Mouse (Mus musculus) kidney, embryonic 15.5 days (tissue): ENCODE results near the gene Arg2. TPM values are rescaled to one million over a fixed set of nuclear protein-coding genes. Genes with fewer than 3 reads are reported as not detected.
"Not testable (repeated sequence)": the region's sequence is repeated elsewhere in the genome, so short reads cannot be mapped to it uniquely, and the experiment has no call there.

ENCODE experiments used
- ATAC-seq: fragments of 200-750 bp; cut with Nextera tagmentation; replicated peaks from 2 replicates; pipeline ENCODE4 v1.8.0; 2017; ENCODE audit warnings: moderate TSS enrichment; ENCODE audit not compliant: low FRiP score
- H3K27ac ChIP-seq: fragments of 300-500 bp; sonication (generic); 2 replicates; pipeline ENCODE4 v1.5.1; 2015; ENCODE audit warnings: mild to moderate bottlenecking, inconsistent platforms
- H3K27me3 ChIP-seq: fragments of 300-500 bp; sonication (generic); 2 replicates; pipeline ENCODE4 v1.6.1; 2015; ENCODE audit warnings: inconsistent platforms
- H3K36me3 ChIP-seq: fragments of 300-500 bp; sonication (generic); 2 replicates; pipeline ENCODE4 v1.6.1; 2015; ENCODE audit warnings: inconsistent platforms
- H3K4me1 ChIP-seq: fragments of 300-500 bp; sonication (generic); 2 replicates; pipeline ENCODE4 v1.6.1; 2015; ENCODE audit warnings: inconsistent platforms
- H3K4me2 ChIP-seq: fragments of 300-500 bp; sonication (generic); 2 replicates; pipeline ENCODE4 v1.6.1; 2015; ENCODE audit warnings: moderate library complexity, mild to moderate bottlenecking, inconsistent platforms
- H3K4me3 ChIP-seq: fragments of 300-500 bp; sonication (generic); replicated peaks from 2 replicates; pipeline ENCODE4 v1.5.1; 2015; ENCODE audit warnings: mild to moderate bottlenecking, inconsistent platforms
- H3K9ac ChIP-seq: fragments of 300-500 bp; sonication (generic); 2 replicates; pipeline ENCODE4 v1.6.1; 2015; ENCODE audit warnings: mild to moderate bottlenecking, inconsistent platforms
- H3K9me3 ChIP-seq: fragments of 300-500 bp; sonication (generic); replicated peaks from 2 replicates; pipeline ENCODE4 v1.6.1; 2016; ENCODE audit warnings: inconsistent platforms
- WGBS: fragments of 180-500 bp; shearing (Covaris S2); methylation state at CpG from one replicate; pipeline ENCODE4 v1.1.7; 2015; ENCODE audit warnings: mixed read lengths; 5-methylcytosine and 5-hydroxymethylcytosine counted together
- polyA plus RNA-seq: library from polyadenylated mRNA; unstranded; fragments of >200 nt; fragmentation: Nextera tagmentation; extraction: Ambion mirVana; gene quantifications from 2 replicates; pipeline ENCODE4 v1.2.1, GENCODE M21; 2015

Gene Arg2
- polyA plus RNA-seq, 1 experiment from 2014 or later = 13.2 TPM

DNA sequence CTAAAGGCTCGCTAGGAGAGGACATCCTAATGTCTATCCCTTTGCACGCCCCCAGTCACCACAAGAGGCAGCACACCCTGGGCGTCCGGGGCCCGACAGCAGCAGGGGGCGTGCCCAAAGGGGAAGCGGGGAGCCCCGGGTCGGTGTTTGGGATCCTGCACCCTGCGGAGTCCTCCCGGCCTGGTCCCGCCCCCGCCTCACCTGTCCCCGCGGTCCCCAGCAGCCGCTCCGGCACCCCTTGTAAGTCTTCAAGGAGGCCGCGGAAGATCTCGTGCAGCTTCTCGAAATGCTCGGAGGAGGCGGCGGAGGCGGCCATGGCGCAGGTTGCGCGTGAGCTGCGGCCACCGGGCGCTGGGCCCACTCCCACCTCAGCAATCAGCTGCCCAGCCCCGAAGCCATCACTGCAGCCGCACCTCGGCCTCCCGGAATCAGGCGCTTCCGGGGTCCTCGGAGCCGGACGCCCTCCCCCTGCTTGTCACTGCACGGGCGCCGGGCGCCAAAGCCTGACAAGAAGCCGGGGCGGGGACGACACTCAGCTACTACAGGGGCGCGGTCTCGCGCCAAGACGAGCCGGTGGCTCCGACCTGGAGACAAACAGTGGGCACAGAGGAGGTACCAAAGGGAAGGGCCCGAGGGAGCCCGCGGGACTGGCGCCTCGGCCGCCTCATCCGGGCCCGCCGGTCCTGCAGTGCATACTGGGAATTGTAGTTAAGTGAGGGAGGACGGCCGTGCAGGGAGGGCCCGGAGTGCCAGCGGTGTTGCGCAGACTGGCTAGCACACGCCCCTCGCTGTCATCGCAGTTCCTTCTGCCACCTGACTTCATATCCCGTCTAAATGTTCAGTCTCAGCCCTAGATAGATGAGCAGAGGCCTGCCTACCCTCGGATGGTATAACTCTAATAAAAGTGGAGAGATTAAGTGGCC lies 41.7 kb downstream of the Arg2 start, which contains the start of gene Vti1b:
Gene Vti1b, minus strand, starts transcription at position 649 of the 923 bp plus-strand sequence.
- under 1% methylated on average over 71 of the region's 73 CpGs for WGBS
- H3K27me3 ChIP-seq = no peaks in the 10 kb centered on the region
- ATAC-seq = peak; percentile 98
- H3K4me2 ChIP-seq = peak within 1 kb of the TSS; percentile 76
- peak within 1 kb of the TSS; percentile 97 for H3K4me3 ChIP-seq
- H3K27ac ChIP-seq = peak within 1 kb of the TSS; percentile 97
- H3K4me1 ChIP-seq = peaks cover 10% of the 10 kb centered on the region
- no peaks in the 10 kb centered on the region for H3K9me3 ChIP-seq
- peak within 1 kb of the TSS; percentile 84 for H3K9ac ChIP-seq
- H3K36me3 ChIP-seq = peaks cover 28% of the 10 kb centered on the region

DNA sequence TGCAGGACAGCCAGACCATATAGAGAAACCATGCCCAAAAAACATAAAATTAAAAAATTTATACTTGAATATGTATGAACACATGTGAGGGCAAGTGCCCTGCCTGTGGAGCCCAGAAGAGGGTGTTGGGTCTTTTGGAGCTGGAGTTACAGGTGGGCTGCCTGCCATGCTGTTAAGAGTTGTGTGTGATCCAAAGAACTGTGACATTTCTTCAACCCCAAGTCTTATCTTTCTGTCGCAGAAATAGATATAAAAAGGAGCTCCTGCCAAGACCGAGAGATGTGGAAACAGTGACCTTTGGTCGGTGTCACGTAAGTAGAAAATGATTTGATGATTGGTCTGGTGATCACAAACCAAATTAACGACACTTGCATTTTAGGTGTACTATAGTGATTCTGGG lies 43.1 kb downstream of the Arg2 start:
- no peak overlapping the region for H3K4me3 ChIP-seq
- no peak for ATAC-seq
- WGBS = 85% methylated on average over 5 of the region's 5 CpGs

DNA sequence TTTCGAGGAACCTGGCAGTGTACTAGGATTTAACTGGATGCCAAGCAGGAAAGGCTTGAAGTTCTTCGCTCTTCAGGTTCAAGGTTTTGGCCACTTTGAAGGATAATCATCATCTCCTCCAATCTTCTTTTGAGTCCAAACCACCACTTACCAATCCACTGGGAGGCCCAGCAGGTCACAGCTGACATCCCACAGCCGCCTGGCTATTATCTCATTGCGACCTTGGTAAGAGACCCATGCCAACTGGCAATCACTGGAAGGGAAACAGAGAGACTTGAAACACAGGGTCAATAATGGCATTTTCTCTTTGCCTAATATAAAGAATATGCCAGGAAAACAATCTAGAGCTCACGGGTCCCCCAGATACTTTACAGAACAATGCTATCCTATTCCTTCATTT lies 45.4 kb downstream of the Arg2 start:
- WGBS = 92% methylated on average over 5 of the region's 5 CpGs

More for the DNA sequence above, 43.1 kb downstream of the Arg2 start:
- Histone ChIP-seq H3K9me3 (no peaks in the 10 kb centered on the region), H3K4me1 (peaks cover 10% of the 10 kb centered on the region), H3K9ac (no peak overlapping the region), H3K4me2 (no peak overlapping the region), H3K27me3 (no peaks in the 10 kb centered on the region), H3K27ac (no peak overlapping the region), H3K36me3 (peaks cover 37% of the 10 kb centered on the region)

DNA sequence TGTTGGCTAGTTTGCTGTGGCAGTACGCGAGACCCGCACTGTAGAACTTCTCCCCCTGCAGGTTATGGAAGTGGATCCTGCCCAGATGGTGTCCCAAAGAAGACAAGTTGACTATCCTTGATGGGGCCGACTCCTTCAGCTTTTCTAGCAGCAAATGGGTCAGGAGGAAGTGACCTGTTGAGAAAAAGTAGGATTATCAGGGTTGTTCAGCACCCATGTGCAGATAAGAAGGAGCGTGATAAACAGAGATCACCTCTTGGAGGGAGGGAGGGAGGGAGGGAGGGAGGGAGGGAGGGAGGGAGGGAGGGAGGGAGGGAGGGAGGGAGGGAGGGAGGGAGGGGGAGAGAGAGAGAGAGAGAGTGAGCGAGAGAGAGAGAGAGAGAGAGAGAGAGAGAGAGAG lies 54.6 kb downstream of the Arg2 start:
- H3K4me3 ChIP-seq, ATAC-seq, H3K27me3 ChIP-seq, H3K9ac ChIP-seq, H3K9me3 ChIP-seq, H3K4me1 ChIP-seq, H3K4me2 ChIP-seq, H3K27ac ChIP-seq: not testable (repeated sequence)
- 89% methylated on average over 5 of the region's 6 CpGs for WGBS
- H3K36me3 ChIP-seq = peaks cover 81% of the 10 kb centered on the region

More for the DNA sequence above, 45.4 kb downstream of the Arg2 start:
- H3K27me3 ChIP-seq = no peaks in the 10 kb centered on the region
- no peak overlapping the region for H3K27ac ChIP-seq
- peaks cover 50% of the 10 kb centered on the region for H3K36me3 ChIP-seq
- no peak overlapping the region for H3K4me2 ChIP-seq
- H3K4me1 ChIP-seq = peaks cover 10% of the 10 kb centered on the region
- H3K4me3 ChIP-seq = no peak overlapping the region
- no peaks in the 10 kb centered on the region for H3K9me3 ChIP-seq
- no peak for ATAC-seq
- H3K9ac ChIP-seq = no peak overlapping the region

DNA sequence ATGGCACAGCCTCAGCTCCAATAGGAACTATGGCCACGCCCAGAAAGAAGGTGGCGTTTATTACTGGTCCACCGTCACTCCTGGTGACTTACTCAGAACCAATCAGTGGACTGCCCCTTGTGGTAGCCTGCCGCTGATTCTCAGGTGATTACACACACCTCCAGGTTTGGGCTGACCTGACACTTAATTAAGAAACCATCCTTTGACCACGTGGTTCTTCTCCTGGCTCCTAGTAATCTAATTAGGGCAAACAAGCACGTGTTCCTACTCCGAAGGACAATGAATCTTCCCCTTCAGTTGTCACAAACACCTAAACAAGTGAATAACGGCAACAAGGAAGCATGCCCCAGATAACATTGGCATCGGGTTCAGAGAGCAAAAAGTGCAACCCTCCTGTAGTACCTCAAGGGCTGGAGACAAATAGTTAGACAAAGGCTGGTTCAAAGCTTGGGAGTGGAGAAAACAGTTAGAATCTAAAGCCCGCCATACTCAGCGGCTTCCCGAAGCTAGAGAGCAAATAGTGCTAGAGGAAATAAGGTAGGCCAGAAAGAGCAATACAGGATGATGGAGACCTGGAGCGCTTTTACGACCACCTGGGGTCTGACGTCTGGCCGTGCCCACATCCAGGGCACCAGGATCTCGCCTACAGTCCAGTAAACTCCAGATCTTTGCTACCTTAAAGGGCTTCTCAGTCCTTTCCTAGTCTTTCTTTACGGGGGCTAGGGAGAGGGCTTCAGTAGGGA lies 60.5 kb downstream of the Arg2 start:
- H3K4me3 ChIP-seq = peak overlapping the region; percentile 68
- peaks cover 16% of the 10 kb centered on the region for H3K4me1 ChIP-seq
- no peaks in the 10 kb centered on the region for H3K9me3 ChIP-seq
- peak; percentile 90 for ATAC-seq
- H3K36me3 ChIP-seq = peaks cover 24% of the 10 kb centered on the region
- peak overlapping the region; percentile 76 for H3K4me2 ChIP-seq
- 1% methylated on average over 18 of the region's 18 CpGs for WGBS
- H3K27ac ChIP-seq = peak overlapping the region; percentile 42; the same call in 1 of the 2 replicates
- no peaks in the 10 kb centered on the region for H3K27me3 ChIP-seq
- peak overlapping the region; percentile 58 for H3K9ac ChIP-seq

DNA sequence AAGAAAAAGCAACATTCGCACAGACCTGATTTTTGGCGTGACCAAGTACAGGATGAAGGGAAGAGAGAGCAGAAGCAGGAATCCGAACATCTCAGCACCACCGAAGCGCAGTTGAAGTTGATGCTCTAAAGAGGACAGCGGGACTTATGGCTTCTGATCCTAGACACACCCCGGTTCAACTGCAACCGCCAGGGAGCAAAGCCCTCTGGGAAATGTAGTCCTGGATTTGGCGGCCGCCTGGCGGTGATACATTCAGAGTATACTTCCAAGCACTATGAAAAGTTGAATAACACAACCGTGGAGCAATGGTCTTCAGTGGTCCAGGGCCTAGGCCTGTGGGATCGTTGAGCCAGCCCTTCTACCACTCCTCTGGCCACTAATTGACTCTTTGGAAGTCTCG lies 61.1 kb downstream of the Arg2 start:
- no peaks in the 10 kb centered on the region for H3K27me3 ChIP-seq

DNA sequence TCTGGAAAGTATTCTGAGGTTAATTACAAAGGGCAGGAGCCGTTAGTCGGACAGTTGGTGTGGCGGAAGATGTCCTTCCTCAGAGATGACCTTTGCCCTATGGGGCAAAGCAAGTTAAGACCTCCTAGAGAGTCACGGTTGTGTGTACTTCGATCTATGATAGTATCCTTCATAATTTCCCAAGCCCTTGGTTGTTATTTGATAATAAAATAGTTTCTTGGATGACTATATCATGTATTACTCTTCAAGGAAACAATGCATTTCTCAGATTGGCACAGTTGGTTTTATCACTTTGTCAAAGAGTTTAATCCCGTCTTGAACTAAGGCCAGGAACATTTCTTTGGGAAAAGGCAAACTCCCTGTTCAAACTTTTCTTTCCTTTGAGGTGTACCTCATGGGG lies 61.6 kb downstream of the Arg2 start, which contains the start of gene Rdh11:
Gene Rdh11, minus strand, starts transcription at position 101 of the 400 bp plus-strand sequence.
- 64% methylated on average over 6 of the region's 6 CpGs for WGBS

More for the DNA sequence above, 61.1 kb downstream of the Arg2 start:
- peaks cover 16% of the 10 kb centered on the region for H3K4me1 ChIP-seq
- peak overlapping the region; percentile 76 for H3K4me2 ChIP-seq
- peak overlapping the region; percentile 58 for H3K9ac ChIP-seq
- ATAC-seq = peak; percentile 90
- H3K9me3 ChIP-seq = no peaks in the 10 kb centered on the region
- WGBS = 5% methylated on average over 14 of the region's 14 CpGs
- H3K36me3 ChIP-seq = peaks cover 18% of the 10 kb centered on the region
- peak overlapping the region; percentile 68 for H3K4me3 ChIP-seq
- H3K27ac ChIP-seq = 0 out of 2 replicates have a peak overlapping the region, but pooled peaks have one; percentile 42

DNA sequence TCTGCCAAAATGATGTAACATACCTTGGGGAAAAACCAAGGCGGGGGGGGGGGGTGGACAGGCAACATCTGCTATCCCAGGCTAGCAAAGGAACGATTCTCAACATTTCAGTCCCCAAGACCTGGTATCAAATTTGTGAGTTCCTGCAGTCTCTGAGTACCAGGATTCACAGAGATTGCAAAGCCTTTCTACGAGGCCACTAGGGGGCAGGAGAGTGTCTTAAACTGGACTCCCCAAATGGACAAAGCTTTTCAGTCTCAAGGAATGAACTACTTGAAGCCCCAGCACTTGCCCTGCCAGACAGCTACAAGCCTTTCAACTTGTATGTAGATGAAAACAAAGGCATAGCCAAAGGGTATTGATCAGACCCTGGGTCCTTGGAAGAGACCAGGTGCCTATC lies 62.9 kb downstream of the Arg2 start:
- WGBS = 0% methylated on average over 3 of the region's 3 CpGs
- no peak for ATAC-seq

More for the DNA sequence above, 61.6 kb downstream of the Arg2 start, which contains the start of gene Rdh11:
- ATAC-seq = peak; percentile 6; the same call in 1 of the 2 replicates
- H3K4me3 ChIP-seq = peak within 1 kb of the TSS; percentile 68
- no peaks in the 10 kb centered on the region for H3K9me3 ChIP-seq
- H3K4me1 ChIP-seq = peaks cover 16% of the 10 kb centered on the region
- H3K27ac ChIP-seq = peak within 1 kb of the TSS; percentile 42; the same call in 1 of the 2 replicates
- peak within 1 kb of the TSS; percentile 76 for H3K4me2 ChIP-seq
- no peaks in the 10 kb centered on the region for H3K27me3 ChIP-seq
- H3K9ac ChIP-seq = peak within 1 kb of the TSS; percentile 58
- peaks cover 13% of the 10 kb centered on the region for H3K36me3 ChIP-seq

DNA sequence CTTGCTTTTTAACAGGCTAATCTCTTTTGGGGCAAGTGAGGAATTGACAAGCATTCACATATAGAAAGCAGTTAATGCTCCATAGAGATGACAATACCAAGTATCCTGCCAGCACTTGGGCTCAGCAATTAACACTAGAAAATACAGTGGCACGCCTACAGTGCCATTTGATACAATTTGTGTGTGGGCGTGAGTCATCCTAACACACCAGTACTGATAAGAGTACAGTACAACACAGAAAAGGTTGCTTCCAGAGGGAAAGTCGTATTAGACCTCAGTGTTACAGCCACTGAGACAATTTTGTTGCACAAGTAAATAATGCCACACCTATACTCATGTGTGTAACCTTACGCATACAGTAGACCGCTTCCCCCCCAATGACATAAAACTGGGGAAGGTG lies 66.5 kb downstream of the Arg2 start:
- Histone ChIP-seq H3K27ac (no peak overlapping the region), H3K27me3 (no peaks in the 10 kb centered on the region), H3K9me3 (no peaks in the 10 kb centered on the region), H3K9ac (no peak overlapping the region), H3K4me2 (no peak overlapping the region), H3K36me3 (no peaks in the 10 kb centered on the region), H3K4me3 (no peak overlapping the region), H3K4me1 (peaks cover under 1% of the 10 kb centered on the region; the same call in 1 of the 2 replicates)
- no peak for ATAC-seq
- WGBS = 82% methylated on average over 5 of the region's 5 CpGs

More for the DNA sequence above, 62.9 kb downstream of the Arg2 start:
- Histone ChIP-seq H3K4me2 (no peak overlapping the region), H3K9me3 (no peaks in the 10 kb centered on the region), H3K27me3 (no peaks in the 10 kb centered on the region), H3K4me3 (no peak overlapping the region), H3K36me3 (peaks cover under 1% of the 10 kb centered on the region; the same call in 1 of the 2 replicates), H3K4me1 (peaks cover 16% of the 10 kb centered on the region), H3K27ac (no peak overlapping the region), H3K9ac (no peak overlapping the region)

DNA sequence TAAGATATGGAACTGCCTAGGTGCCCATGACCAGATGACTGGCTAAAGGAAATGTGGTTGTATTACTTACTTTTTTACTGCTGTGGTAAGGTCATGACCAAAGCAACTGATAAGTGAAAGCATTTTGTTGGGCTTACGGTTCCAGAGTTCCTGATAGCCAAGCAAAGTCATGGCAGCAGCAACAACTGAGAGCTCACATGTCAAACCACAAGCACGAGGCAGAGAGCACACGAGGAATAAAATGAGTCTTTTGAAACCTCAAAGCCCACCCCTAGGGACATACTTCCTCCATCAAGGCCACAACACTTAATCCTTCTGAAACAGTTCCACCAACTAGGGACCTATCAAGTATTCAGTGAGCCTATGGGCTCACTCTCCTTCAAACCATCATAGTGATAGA lies 71.3 kb downstream of the Arg2 start:
- no peaks in the 10 kb centered on the region for H3K27me3 ChIP-seq
- H3K4me3 ChIP-seq = no peak overlapping the region
- WGBS = 73% methylated on average over 3 of the region's 3 CpGs
- H3K4me2 ChIP-seq = no peak overlapping the region
- H3K9ac ChIP-seq = no peak overlapping the region
- H3K9me3 ChIP-seq = no peaks in the 10 kb centered on the region
- ATAC-seq = no peak
- H3K4me1 ChIP-seq = no peaks in the 10 kb centered on the region
- no peaks in the 10 kb centered on the region for H3K36me3 ChIP-seq
- no peak overlapping the region for H3K27ac ChIP-seq
